Mouse (Mus musculus) heart, adult 2 months (tissue): ENCODE results near the gene Cep104. TPM values are rescaled to one million over a fixed set of nuclear protein-coding genes. Genes with fewer than 3 reads are reported as not detected.

Experiments used
- DNase-seq, 2 experiments: peaks; one replicate each; pipeline ENCODE4 v3.0.0; 2021
- H3K27ac ChIP-seq: fragments of 200-600 bp; 2 replicates; pipeline ENCODE4 v1.8.1; 2022
- H3K27me3 ChIP-seq: fragments of 200-500 bp; 2 replicates; pipeline ENCODE4 v1.6.1; 2012; ENCODE audit warnings: mild to moderate bottlenecking, low read length, inconsistent platforms, mixed read lengths; ENCODE audit not compliant: control insufficient read depth, insufficient read depth
- H3K36me3 ChIP-seq: fragments of 200-500 bp; 2 replicates; pipeline ENCODE4 v1.6.1; 2012; ENCODE audit warnings: low read length, inconsistent platforms; ENCODE audit not compliant: control insufficient read depth, insufficient read depth
- H3K4me1 ChIP-seq: fragments of 200-500 bp; 2 replicates; pipeline ENCODE4 v1.6.1; 2011; ENCODE audit warnings: low read length; ENCODE audit not compliant: control insufficient read depth, insufficient read depth
- H3K4me3 ChIP-seq: fragments of 200-600 bp; 2 replicates; pipeline ENCODE4 v1.8.1; 2022
- H3K79me2 ChIP-seq: fragments of 200-500 bp; replicated peaks from 2 replicates; pipeline ENCODE4 v1.6.1; 2012; ENCODE audit warnings: mild to moderate bottlenecking, inconsistent platforms, low read length, moderate library complexity, mixed read lengths; ENCODE audit not compliant: control insufficient read depth, insufficient read depth
- H3K9ac ChIP-seq: fragments of 200-500 bp; 2 replicates; pipeline ENCODE4 v1.6.1; 2012; ENCODE audit warnings: low read depth, mild to moderate bottlenecking, control low read depth, inconsistent platforms, low read length, mixed read lengths
- CTCF ChIP-seq: fragments of 200-600 bp; IDR thresholded peaks from 2 replicates; pipeline ENCODE4 v1.8.1; 2022; ENCODE audit warnings: antibody characterized with exemption, mild to moderate bottlenecking, moderate library complexity
- EP300 ChIP-seq: fragments of 200-500 bp; IDR thresholded peaks from 2 replicates; pipeline ENCODE4 v1.6.1; 2011; ENCODE audit warnings: low read depth, low read length, control low read depth; ENCODE audit not compliant: insufficient read depth
- POLR2A ChIP-seq: fragments of 200-500 bp; IDR thresholded peaks from 2 replicates; pipeline ENCODE4 v1.6.1; 2011; ENCODE audit warnings: mild to moderate bottlenecking, low read depth, low read length, control low read depth; ENCODE audit not compliant: insufficient read depth
- WGBS: fragments of 180-500 bp; shearing (Covaris S2); methylation state at CpG from one replicate; pipeline ENCODE4 v1.1.7; 2018; 5-methylcytosine and 5-hydroxymethylcytosine counted together
- intact Hi-C: fragments of 180-260 bp; cut with DNase I; formaldehyde crosslinking; loops from one replicate; pipeline ENCODE4 v1.15.1; 2025
- polyA plus RNA-seq: library from polyadenylated mRNA; depleted of rRNA; stranded (reverse); fragments of >200 nt; gene quantifications from 2 replicates; pipeline ENCODE4 v1.2.3, GENCODE M21; 2012
- total RNA-seq, 2 experiments: library from RNA; stranded (reverse); gene quantifications; 2 replicates each; pipeline ENCODE4 v1.2.3; 2021

The Cep104 gene
- total and polyA plus RNA-seq, 3 experiments = 19.6 to 31.5 (median 28.1) TPM

DNA sequence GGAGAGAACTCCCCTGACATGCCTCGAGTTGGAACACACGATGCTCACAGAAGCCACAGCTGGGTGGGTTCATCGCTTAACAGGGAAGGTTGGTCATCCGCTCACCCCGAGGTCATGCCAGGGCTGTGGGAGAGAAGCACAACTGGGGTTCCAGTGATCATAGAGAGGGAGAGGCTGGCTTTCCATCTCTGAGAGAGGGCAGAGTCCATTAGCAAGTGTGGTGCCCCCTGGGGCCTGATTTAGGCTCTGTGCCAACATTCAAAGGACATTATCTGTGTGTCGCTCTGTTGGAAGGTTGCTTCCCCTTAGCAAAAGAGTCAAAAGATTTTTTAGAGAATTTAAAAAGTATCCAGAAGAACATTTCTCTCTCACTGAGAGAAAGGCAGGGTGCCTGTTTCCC is 30.7 kb upstream of the Cep104 start:
- Histone ChIP-seq H3K27ac (no peak overlapping the region), H3K9ac (no peak overlapping the region), H3K4me1 (no peaks in the 10 kb centered on the region), H3K27me3 (no peaks in the 10 kb centered on the region), H3K36me3 (no peaks in the 10 kb centered on the region), H3K79me2 (no peaks in the 10 kb centered on the region), H3K4me3 (no peak overlapping the region)
- intact Hi-C loops = loop anchor here (5.0 kb wide), 1 partner anchor 767 kb away; no protein-coding TSS in a partner anchor
- WGBS = 29% methylated on average over 6 of the region's 6 CpGs
- DNase-seq = no peak
- TF ChIP-seq EP300 (no peak), CTCF (no peak), POLR2A (no peak)

DNA sequence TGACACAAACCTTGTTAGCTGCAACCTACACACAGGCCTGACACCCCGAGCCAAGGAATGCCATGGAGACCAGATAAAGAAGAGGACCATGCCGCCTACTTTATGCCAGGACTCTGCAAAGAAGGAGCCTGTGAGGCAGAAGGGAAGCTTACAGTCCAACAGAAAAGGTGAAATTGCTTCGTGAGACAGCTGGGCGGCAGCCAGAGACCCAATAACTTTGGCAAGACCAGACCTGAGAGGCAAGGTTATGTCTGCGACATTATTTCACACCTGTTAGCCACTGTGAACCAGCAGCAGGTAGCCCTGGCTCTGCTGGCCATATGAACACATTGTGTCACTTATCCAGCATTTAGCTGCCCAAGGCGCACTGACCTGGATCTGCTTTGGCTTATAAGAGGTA is 29.3 kb upstream of the Cep104 start:
- TF ChIP-seq CTCF (no peak), POLR2A (no peak), EP300 (no peak)
- H3K4me3 ChIP-seq = no peak overlapping the region
- H3K4me1 ChIP-seq = no peaks in the 10 kb centered on the region
- 63% methylated on average over 6 of the region's 6 CpGs for WGBS
- no peaks in the 10 kb centered on the region for H3K79me2 ChIP-seq
- no peak for DNase-seq
- H3K27ac ChIP-seq = no peak overlapping the region
- no peaks in the 10 kb centered on the region for H3K36me3 ChIP-seq
- no peak overlapping the region for H3K9ac ChIP-seq
- H3K27me3 ChIP-seq = no peaks in the 10 kb centered on the region
- intact Hi-C loops = no loop called here

DNA sequence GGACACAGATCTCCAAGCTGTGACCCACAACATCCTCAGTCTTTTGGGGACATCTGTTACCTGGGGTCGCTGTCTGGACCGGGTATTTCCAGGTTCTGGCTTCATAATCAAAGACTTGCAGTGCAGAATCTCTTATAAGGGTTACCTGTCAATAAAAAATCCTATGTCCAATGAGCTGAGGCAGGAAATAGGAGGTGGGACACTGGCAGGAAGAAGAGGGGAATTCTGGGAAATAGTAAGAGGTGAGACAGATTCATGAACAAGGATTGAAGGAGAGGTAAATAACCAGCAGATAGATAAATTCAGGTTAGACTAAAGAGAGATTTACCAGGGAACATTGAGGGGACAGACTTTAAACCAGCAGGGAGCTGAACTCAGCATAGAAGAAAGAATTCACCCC is 24.6 kb upstream of the Cep104 start:
- no peaks in the 10 kb centered on the region for H3K36me3 ChIP-seq
- WGBS = 68% methylated on average over 2 of the region's 2 CpGs
- H3K27me3 ChIP-seq = no peaks in the 10 kb centered on the region
- H3K4me3 ChIP-seq = no peak overlapping the region
- TF ChIP-seq POLR2A = no peak
- no peak for TF ChIP-seq CTCF
- TF ChIP-seq EP300 = no peak
- intact Hi-C loops = loop anchor here (10.0 kb wide), 1 partner anchor 194 kb away; the partner anchor contains the start of genes Trp73 and Wrap73
- no peaks in the 10 kb centered on the region for H3K4me1 ChIP-seq
- DNase-seq = no peak
- no peak overlapping the region for H3K9ac ChIP-seq
- no peaks in the 10 kb centered on the region for H3K79me2 ChIP-seq
- H3K27ac ChIP-seq = no peak overlapping the region

DNA sequence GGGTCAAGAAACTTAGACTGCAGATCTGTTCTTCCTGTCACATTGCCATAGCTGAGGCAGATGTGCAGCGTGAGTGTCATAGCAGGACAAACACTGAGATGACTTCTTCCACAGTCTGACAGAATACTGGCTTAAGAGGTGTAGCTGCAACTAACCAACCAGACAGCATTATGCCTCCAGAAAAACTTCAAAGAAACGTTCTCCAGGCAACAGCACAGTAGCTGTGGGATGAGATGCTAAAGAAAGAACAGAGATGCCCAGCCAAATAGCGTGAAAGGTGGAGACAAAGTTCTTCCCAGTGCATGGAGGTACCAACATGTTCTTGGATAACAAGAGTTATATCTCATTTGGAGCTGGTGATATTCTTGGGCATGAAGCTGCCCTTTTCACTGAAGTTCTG is 23.8 kb upstream of the Cep104 start:
- TF ChIP-seq POLR2A = no peak
- TF ChIP-seq EP300 = no peak
- no peak for TF ChIP-seq CTCF
- H3K9ac ChIP-seq = no peak overlapping the region
- H3K27ac ChIP-seq = no peak overlapping the region
- H3K4me1 ChIP-seq = no peaks in the 10 kb centered on the region
- no peak overlapping the region for H3K4me3 ChIP-seq
- intact Hi-C loops = loop anchor here (10.0 kb wide), 1 partner anchor 194 kb away; the partner anchor contains the start of genes Trp73 and Wrap73
- H3K79me2 ChIP-seq = no peaks in the 10 kb centered on the region
- 49% methylated on average over 3 of the region's 3 CpGs for WGBS
- DNase-seq = no peak
- H3K36me3 ChIP-seq = no peaks in the 10 kb centered on the region
- no peaks in the 10 kb centered on the region for H3K27me3 ChIP-seq

DNA sequence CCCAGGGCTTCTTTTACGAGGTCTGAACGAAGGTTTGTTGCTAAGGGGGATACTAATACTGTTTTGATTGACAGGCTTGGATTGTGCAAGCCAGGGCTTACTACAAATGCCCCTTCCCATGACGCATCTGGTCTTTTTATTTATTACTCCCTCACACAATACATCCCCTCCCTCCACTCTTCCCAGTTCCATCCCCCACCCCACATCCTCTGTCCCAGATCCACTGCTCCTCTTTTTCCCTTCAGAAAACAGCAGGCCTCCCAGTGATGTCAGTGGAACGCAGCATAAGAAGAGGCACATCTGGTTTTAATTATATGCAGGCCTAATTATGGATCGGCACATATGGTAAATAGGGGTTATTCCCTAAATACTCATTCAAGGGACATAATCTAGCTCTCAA is 23.3 kb upstream of the Cep104 start:
- H3K27me3 ChIP-seq = no peaks in the 10 kb centered on the region

DNA sequence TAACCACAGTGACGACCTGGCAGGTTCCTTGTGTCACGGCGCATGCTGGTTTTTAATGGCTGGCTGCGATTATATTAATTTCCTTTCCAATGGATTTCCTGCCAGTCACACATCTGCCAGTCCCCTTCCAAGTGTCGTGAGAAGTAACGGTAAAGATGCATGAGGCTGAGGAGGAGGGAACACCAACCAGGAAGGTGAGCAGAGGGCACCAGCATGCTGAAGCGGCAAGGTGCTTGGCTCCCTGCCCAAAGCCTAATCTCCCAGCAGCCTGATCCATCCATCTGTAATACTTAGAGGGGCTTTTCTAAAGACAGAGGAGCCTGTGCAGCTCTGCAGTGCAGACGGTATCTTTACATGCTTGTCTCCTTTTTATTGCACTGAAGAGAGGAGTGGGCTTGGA is 19.3 kb upstream of the Cep104 start:
- Histone ChIP-seq H3K4me3 (no peak overlapping the region), H3K27me3 (no peaks in the 10 kb centered on the region)
- 63% methylated on average over 8 of the region's 8 CpGs for WGBS

More for the DNA sequence above, 23.3 kb upstream of the Cep104 start:
- Histone ChIP-seq H3K9ac (no peak overlapping the region), H3K4me3 (no peak overlapping the region), H3K27ac (no peak overlapping the region), H3K36me3 (no peaks in the 10 kb centered on the region), H3K4me1 (no peaks in the 10 kb centered on the region), H3K79me2 (no peaks in the 10 kb centered on the region)
- intact Hi-C loops = loop anchor here (10.0 kb wide), 1 partner anchor 193 kb away; the partner anchor contains the start of genes Trp73 and Wrap73
- WGBS = 45% methylated on average over 5 of the region's 5 CpGs
- DNase-seq = no peak
- no peak for TF ChIP-seq EP300
- no peak for TF ChIP-seq CTCF
- TF ChIP-seq POLR2A = no peak

More for the DNA sequence above, 19.3 kb upstream of the Cep104 start:
- Histone ChIP-seq H3K4me1 (no peaks in the 10 kb centered on the region), H3K79me2 (no peaks in the 10 kb centered on the region), H3K27ac (no peak overlapping the region), H3K9ac (no peak overlapping the region), H3K36me3 (no peaks in the 10 kb centered on the region)
- intact Hi-C loops = loop anchor here (2.0 to 10.0 kb wide), 2 partner anchors 19 to 189 kb away; partner anchors contain the start of genes Cep104, Dffb, Trp73 and Wrap73
- DNase-seq = no peak
- no peak for TF ChIP-seq CTCF
- TF ChIP-seq POLR2A = no peak
- no peak for TF ChIP-seq EP300
